Mouse (Mus musculus) forebrain, embryonic 12.5 days (tissue): ENCODE data around the gene Oaz1. TPM values are rescaled to one million over a fixed set of nuclear protein-coding genes. Genes with fewer than 3 reads are reported as not detected.

ENCODE experiments used
- ATAC-seq: fragments of 200-750 bp; cut with Nextera tagmentation; 2 replicates; pipeline ENCODE4 v1.8.0; 2017; ENCODE audit warnings: moderate TSS enrichment; ENCODE audit not compliant: low FRiP score
- H3K27ac ChIP-seq: fragments of 300-500 bp; sonication (generic); 2 replicates; pipeline ENCODE4 v1.5.1; 2016; ENCODE audit warnings: mild to moderate bottlenecking
- H3K27me3 ChIP-seq: fragments of 300-500 bp; sonication (generic); 2 replicates; pipeline ENCODE4 v1.6.1; 2016; ENCODE audit warnings: mild to moderate bottlenecking
- H3K36me3 ChIP-seq: fragments of 300-500 bp; sonication (generic); replicated peaks from 2 replicates; pipeline ENCODE4 v1.6.1; 2016; ENCODE audit warnings: mild to moderate bottlenecking
- H3K4me1 ChIP-seq: fragments of 300-500 bp; sonication (generic); 2 replicates; pipeline ENCODE4 v1.6.1; 2016
- H3K4me2 ChIP-seq: fragments of 300-500 bp; sonication (generic); 2 replicates; pipeline ENCODE4 v1.6.1; 2016; ENCODE audit warnings: mild to moderate bottlenecking, moderate library complexity
- H3K4me3 ChIP-seq: fragments of 300-500 bp; sonication (generic); replicated peaks from 2 replicates; pipeline ENCODE4 v1.5.1; 2016; ENCODE audit warnings: mild to moderate bottlenecking
- H3K9ac ChIP-seq: fragments of 300-500 bp; sonication (generic); 2 replicates; pipeline ENCODE4 v1.6.1; 2016; ENCODE audit warnings: mild to moderate bottlenecking
- H3K9me3 ChIP-seq: fragments of 300-500 bp; sonication (generic); 2 replicates; pipeline ENCODE4 v1.6.1; 2016
- WGBS: fragments of 180-500 bp; shearing (Covaris S2); methylation state at CpG from one replicate; pipeline ENCODE4 v1.1.7; 2016; 5-methylcytosine and 5-hydroxymethylcytosine counted together
- polyA plus RNA-seq: library from polyadenylated mRNA; unstranded; fragments of >200 nt; fragmentation: Nextera tagmentation; extraction: Ambion mirVana; gene quantifications from 2 replicates; pipeline ENCODE4 v1.2.1, GENCODE M21; 2016

Oaz1 gene
- polyA plus RNA-seq, 1 experiment from 2014 or later, result 1,490 TPM

DNA sequence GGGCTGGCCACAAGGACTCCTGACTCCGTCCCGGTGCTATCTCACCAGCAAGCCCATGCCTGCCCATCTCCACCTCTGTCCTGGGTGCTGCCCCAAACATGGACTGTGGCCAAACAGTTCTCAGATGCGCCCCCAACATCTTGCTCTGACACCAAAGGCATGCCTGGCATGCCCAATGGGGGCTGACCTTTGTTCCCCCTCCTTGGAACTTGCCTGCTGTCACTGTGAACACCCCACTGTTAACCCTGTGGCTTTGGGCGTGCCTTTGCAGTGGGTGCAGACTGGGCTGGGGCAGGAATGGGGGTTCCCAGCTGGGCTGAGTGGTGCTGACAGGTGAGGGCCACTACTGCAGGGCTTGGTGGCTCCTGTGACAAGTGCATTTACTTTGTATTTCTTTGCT is 32.7 kb upstream of the Oaz1 start:
- WGBS, result 94% methylated on average over 4 of the region's 4 CpGs
- H3K36me3 ChIP-seq, result peaks cover 75% of the 10 kb centered on the region
- H3K27ac ChIP-seq, result no peak overlapping the region
- H3K4me1 ChIP-seq, result peaks cover 16% of the 10 kb centered on the region
- H3K9me3 ChIP-seq, result no peaks in the 10 kb centered on the region
- no peak overlapping the region for H3K9ac ChIP-seq
- H3K4me2 ChIP-seq, result no peak overlapping the region
- H3K27me3 ChIP-seq, result no peaks in the 10 kb centered on the region
- no peak for ATAC-seq
- no peak overlapping the region for H3K4me3 ChIP-seq

DNA sequence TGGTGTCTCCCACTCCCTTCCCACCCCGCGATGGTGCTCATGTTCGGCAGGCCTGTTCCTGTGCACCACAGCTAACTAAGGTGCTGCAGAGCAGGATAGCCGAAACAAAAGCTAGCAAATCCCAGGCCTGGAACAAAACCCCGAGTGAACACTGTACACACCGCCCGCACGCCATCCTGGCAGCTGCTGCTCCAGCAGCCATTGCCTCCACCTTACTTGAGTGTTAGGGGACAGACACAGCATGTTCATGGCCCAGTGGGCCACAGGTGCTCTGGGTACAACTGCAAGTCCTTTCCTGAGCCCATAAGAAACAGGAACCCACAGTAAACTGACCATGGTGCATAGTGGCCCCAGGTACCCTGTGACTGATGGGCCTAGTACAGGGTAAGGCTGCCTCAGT is 31.7 kb upstream of the Oaz1 start:
- Histone ChIP-seq H3K9ac (peak overlapping the region; percentile 22; the same call in 1 of the 2 replicates), H3K27me3 (no peaks in the 10 kb centered on the region), H3K4me1 (peaks cover 23% of the 10 kb centered on the region), H3K4me3 (no peak overlapping the region), H3K9me3 (no peaks in the 10 kb centered on the region), H3K36me3 (peaks cover 66% of the 10 kb centered on the region), H3K27ac (no peak overlapping the region), H3K4me2 (no peak overlapping the region)
- ATAC-seq, result no peak
- 85% methylated on average over 8 of the region's 8 CpGs for WGBS

DNA sequence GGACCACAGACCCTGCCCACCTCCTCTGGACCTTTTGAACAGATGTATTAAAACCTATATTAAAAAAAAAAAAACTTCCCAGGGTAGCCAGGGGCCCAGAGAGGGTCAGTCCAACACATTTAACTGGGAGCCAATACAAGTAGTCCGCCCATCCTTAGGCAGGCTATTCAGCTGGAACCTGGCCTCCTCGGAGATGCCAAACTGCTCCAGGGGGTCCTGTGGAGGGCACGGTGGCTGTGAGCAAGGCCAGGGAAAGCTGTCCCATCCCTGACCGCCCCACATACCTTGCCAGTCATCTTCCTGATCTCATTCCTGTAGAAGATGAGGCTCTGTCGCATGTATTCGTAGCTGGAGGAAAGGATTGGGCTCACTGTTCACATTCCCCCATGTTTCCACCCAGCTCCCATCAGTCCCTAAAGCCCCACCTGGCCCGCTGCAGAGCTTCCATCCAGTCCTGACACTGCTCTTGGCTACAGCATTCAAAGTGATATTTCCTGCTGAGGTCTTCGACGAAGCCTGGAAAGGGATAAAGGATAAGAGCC is 30.1 kb upstream of the Oaz1 start:
- H3K4me3 ChIP-seq, result peak overlapping the region; percentile 96
- no peak overlapping the region for H3K27ac ChIP-seq
- H3K4me1 ChIP-seq, result peaks cover 33% of the 10 kb centered on the region
- WGBS, result 90% methylated on average over 9 of the region's 9 CpGs
- ATAC-seq, result no peak
- H3K27me3 ChIP-seq, result no peaks in the 10 kb centered on the region
- H3K36me3 ChIP-seq, result peaks cover 66% of the 10 kb centered on the region
- H3K4me2 ChIP-seq, result peak overlapping the region; percentile 89
- peak overlapping the region; percentile 98; the same call in 1 of the 2 replicates for H3K9ac ChIP-seq
- H3K9me3 ChIP-seq, result no peaks in the 10 kb centered on the region

DNA sequence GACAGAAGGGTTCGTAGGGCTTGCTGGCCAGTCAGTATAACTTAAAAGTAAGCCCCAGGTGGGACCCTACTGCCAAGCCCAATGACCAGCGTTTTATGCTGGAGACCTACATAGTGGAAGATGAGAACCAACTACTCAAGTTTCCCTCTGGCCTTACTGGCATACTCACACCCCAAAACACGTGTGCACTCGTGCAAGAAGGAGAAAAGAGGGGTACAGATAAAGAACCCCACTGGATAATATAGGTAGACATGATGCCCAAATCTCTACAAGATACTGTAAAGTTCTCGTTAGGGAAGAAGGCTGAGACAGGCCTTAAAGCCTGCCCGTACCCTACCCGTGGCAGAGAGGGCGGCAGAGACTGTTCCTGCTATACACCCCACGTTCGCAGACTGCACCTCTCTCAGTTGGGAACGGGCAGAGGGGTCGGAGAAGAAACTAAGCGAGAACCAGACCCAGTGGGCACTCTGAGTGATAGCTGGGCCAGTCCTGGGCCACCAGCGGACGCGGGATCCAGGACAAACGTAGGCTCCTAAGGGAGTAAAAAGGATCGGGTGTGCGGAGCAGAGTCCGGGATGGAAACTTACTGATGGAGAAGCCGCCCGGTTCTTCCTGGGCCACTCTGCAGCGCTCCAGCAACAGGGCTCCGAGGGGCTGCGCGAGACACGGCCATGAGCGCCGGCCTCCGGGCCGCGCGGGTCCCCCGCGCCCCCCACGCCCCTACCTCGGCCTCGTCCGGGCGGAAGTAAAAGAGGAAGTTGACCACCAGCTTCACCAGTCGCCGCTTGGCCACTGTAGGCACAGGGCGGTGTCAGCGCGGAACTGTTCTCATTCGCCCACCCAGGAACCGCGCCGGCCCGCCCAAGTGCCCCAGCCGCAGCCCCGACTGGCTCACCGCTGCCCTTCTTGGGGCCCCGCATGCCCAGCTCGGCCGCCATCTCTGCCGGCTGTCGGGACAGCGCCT is 29.0 kb upstream of the Oaz1 start:
- H3K36me3 ChIP-seq, result peaks cover 66% of the 10 kb centered on the region
- no peaks in the 10 kb centered on the region for H3K27me3 ChIP-seq
- H3K9ac ChIP-seq, result peak overlapping the region; percentile 98
- peak; percentile 73 for ATAC-seq
- peak overlapping the region; percentile 89 for H3K4me2 ChIP-seq
- peak overlapping the region; percentile 96 for H3K4me3 ChIP-seq
- 3% methylated on average over 59 of the region's 59 CpGs for WGBS
- H3K27ac ChIP-seq, result peak overlapping the region; percentile 97
- H3K4me1 ChIP-seq, result peaks cover 33% of the 10 kb centered on the region
- H3K9me3 ChIP-seq, result no peaks in the 10 kb centered on the region

DNA sequence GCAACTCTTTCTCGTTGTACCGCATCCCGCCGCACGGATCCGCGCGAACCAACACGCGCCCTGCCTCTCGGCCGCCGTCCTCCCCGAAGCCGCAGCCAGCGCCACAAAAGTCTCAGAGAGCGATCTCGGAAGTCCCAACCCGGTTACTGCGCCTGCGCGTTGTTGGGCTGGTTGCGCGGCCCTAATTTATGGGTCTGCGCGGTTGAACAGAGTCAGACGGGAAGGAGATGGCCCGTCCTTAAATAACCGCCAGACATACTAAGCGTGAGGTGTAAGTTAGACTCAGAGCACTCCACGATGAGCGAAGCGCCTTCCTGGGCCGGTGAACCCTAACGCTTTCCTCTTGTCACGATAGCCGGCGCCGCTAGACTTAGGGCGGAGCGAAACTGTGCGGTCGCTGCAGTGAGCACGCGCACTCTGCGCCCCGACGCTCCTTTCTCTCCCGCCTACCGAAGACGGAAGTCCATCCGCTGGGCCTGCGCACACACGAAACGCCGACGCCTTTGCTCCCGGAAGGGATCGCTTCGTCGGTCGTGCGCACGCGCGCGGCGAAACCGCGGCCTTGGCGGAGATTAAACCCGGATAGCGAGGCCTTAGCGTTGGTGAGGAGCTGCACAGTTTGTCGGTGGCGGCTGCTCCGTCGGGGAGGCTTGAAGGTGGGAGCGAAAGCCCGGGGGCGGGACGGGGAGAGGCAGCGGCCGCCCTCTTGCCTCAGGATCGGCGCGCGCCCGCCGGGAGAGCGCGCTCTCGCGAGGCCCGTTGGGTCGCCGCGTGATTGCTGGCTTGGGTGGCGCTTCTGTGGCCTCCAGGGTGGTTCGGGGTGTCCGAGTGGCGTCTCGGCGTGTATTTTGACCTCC is 28.1 kb upstream of the Oaz1 start, which contains the start of the genes Sf3a2 and Plekhj1:
Gene Sf3a2 (plus strand): TSS at position 49 of the 857 bp plus-strand sequence.
Gene Plekhj1 (minus strand): TSS at position 477 of the 857 bp plus-strand sequence.
- H3K9ac ChIP-seq, result peak within 1 kb of the TSS; percentile 98
- H3K36me3 ChIP-seq, result peaks cover 66% of the 10 kb centered on the region
- no peaks in the 10 kb centered on the region for H3K27me3 ChIP-seq
- H3K4me2 ChIP-seq, result peak within 1 kb of the TSS; percentile 89
- H3K4me1 ChIP-seq, result peaks cover 33% of the 10 kb centered on the region
- no peaks in the 10 kb centered on the region for H3K9me3 ChIP-seq
- peak within 1 kb of the TSS; percentile 96 for H3K4me3 ChIP-seq
- ATAC-seq, result peak; percentile 93
- H3K27ac ChIP-seq, result peak within 1 kb of the TSS; percentile 97
- under 1% methylated on average over 104 of the region's 104 CpGs for WGBS

DNA sequence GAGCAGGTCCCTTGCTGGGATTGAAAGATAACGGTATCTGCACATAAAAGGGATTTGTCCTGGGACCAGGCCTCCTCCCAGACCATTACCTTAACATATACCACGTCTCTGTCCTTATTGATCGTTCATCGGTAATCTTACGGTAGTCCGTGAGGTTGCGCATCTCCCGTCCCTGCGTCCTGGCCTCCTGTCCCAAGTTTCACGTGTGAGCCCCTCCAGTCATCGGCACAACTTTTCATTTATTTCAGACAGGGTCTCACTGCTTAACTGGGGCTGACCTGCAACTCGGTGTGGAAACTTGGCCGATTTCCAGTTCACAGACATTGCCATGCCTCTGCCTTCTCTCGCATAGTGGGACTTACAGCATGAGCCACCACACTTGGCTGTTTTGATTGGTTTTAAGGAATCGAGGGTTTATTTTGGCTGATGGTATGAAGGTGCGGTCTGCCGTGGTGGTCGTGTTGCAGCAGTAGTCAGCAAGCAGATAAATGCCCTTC is 27.3 kb upstream of the Oaz1 start:
- H3K4me2 ChIP-seq, result peak overlapping the region; percentile 89
- WGBS, result 2% methylated on average over 18 of the region's 18 CpGs
- H3K4me3 ChIP-seq, result peak overlapping the region; percentile 96
- H3K36me3 ChIP-seq, result peaks cover 66% of the 10 kb centered on the region
- no peak for ATAC-seq
- peak overlapping the region; percentile 97 for H3K27ac ChIP-seq
- no peaks in the 10 kb centered on the region for H3K27me3 ChIP-seq
- peaks cover 33% of the 10 kb centered on the region for H3K4me1 ChIP-seq
- H3K9ac ChIP-seq, result peak overlapping the region; percentile 98
- no peaks in the 10 kb centered on the region for H3K9me3 ChIP-seq

DNA sequence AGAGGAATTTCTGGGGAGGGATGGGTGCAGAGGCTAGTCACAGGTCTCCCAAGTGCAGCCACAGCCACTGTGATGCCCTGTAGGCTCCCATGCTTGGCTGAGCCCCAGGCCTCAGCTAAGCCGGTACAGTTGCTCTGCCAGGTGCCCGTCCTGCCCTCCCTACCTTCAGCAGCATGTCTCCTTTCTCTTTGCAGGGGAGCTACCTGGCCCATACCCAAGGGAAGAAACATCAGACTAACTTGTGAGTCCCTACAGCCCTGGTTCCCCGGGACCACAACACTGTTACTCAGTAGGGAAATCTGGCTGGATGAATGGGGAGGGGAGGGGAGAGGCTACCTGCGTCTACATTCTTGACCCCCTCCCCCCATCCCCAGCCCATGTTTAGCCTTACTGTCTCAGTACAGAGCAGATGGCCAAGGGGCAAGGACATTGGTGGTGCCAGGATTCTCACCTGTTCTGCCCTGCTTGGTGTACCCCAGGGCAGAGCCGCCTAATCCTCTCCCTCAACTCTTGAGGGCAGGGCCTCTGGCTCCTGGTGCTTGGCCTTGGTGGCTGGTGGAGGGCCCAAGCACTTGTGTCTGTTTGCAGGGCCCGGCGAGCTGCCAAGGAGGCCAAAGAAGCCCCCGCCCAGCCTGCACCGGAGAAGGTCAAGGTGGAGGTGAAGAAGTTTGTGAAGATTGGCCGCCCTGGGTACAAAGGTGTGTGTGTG is 24.1 kb upstream of the Oaz1 start:
- H3K4me3 ChIP-seq, result no peak overlapping the region
- H3K27me3 ChIP-seq, result peaks cover 18% of the 10 kb centered on the region
- ATAC-seq, result no peak
- WGBS, result 92% methylated on average over 10 of the region's 10 CpGs
- no peaks in the 10 kb centered on the region for H3K9me3 ChIP-seq
- H3K4me1 ChIP-seq, result peaks cover 37% of the 10 kb centered on the region
- no peak overlapping the region for H3K9ac ChIP-seq
- H3K36me3 ChIP-seq, result peaks cover 61% of the 10 kb centered on the region
- no peak overlapping the region for H3K4me2 ChIP-seq
- no peak overlapping the region for H3K27ac ChIP-seq

DNA sequence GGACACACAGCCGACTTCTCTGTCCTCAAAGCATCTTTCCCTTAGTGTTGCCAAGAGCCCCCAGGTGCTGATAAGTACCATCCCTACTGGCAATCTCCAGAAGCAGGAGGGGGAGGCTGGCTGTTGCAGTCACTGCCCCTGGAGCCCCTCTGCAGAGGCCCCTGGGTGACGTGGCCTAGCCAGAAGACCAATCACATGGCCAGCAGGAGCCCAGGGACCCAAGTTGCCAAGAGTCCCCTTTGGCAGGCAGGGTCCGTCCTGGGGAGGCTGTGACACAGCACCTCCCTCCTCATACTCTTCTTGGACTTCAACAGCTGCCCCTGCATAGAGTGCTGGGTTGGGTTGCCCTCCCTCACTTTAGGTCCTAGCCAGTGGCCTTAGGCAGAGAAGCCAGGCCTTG is 23.5 kb upstream of the Oaz1 start:
- Histone ChIP-seq H3K9me3 (no peaks in the 10 kb centered on the region), H3K4me3 (no peak overlapping the region), H3K36me3 (peaks cover 61% of the 10 kb centered on the region), H3K27ac (no peak overlapping the region), H3K9ac (no peak overlapping the region), H3K4me2 (no peak overlapping the region), H3K27me3 (peaks cover 24% of the 10 kb centered on the region), H3K4me1 (peaks cover 43% of the 10 kb centered on the region)
- 89% methylated on average over 3 of the region's 3 CpGs for WGBS
- ATAC-seq, result no peak

DNA sequence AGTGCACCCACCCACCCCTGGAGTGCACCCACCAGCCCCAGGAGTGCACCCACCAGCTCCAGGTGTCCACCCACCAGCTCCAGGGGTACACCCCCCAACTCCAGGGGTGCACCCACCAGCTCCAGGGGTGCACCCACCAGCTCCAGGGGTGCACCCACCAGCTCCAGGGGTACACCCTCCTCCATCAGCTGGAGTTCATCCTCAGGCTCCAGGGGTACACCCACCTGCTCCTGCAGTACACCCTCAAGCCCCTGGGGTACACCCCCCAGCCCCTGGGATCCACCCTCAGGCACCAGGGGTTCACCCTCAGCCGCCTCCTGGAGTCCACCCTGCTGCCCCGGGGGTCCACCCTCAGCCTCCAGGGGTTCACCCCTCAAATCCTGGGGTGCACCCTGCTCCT is 22.1 kb upstream of the Oaz1 start:
- Histone ChIP-seq H3K27ac (no peak overlapping the region), H3K36me3 (peaks cover 61% of the 10 kb centered on the region), H3K9me3 (no peaks in the 10 kb centered on the region), H3K4me3 (no peak overlapping the region), H3K27me3 (peaks cover 38% of the 10 kb centered on the region), H3K4me1 (peaks cover 54% of the 10 kb centered on the region), H3K4me2 (no peak overlapping the region), H3K9ac (no peak overlapping the region)
- ATAC-seq, result no peak
- WGBS, result 88% methylated on average over 2 of the region's 2 CpGs

DNA sequence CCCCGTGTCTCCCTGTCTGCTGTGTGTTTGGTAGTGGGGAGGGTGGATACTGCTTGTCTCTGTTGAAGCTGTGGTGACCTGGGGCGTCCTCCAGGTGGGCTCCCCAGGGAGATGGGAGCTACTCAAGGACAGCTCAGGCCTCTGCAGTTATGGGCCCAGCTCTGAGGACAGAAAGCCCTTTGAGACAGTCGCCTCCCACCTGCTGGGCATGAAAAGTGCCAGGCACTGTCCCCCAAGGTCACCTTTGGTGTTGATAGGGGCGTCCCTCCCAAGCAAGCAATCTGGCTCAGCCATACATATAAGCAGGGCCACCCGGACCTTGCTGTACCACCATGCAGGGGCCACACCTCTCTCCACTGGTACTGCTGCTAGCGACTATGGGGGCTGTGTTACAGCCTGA is 21.5 kb upstream of the Oaz1 start, which contains the start of gene Amh:
Gene Amh (plus strand): TSS at position 328 of the 400 bp plus-strand sequence.
- Histone ChIP-seq H3K9ac (peak within 1 kb of the TSS; percentile 13; the same call in 1 of the 2 replicates), H3K4me3 (no peak within 1 kb of the TSS), H3K27ac (no peak within 1 kb of the TSS), H3K4me2 (no peak within 1 kb of the TSS), H3K27me3 (peaks cover 43% of the 10 kb centered on the region), H3K9me3 (no peaks in the 10 kb centered on the region), H3K36me3 (peaks cover 61% of the 10 kb centered on the region), H3K4me1 (peaks cover 50% of the 10 kb centered on the region)
- 67% methylated on average over 6 of the region's 6 CpGs for whole genome bisulfite sequencing
- ATAC-seq, result no peak

DNA sequence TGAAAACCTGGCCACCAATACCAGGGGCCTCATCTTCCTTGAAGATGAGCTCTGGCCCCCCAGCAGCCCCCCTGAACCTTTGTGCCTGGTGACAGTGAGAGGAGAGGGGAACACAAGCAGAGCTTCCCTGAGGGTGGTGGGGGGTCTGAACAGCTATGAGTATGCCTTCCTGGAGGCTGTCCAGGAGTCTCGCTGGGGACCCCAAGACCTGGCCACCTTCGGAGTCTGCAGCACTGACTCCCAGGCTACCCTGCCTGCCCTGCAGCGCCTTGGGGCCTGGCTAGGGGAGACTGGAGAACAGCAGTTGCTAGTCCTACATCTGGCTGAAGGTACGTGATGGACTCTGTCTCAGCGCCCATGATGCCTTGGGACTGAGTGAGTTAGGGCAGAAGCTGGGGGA is 21.1 kb upstream of the Oaz1 start:
- Histone ChIP-seq H3K36me3 (peaks cover 57% of the 10 kb centered on the region), H3K9me3 (no peaks in the 10 kb centered on the region), H3K4me1 (peaks cover 50% of the 10 kb centered on the region), H3K4me3 (no peak overlapping the region), H3K27ac (no peak overlapping the region), H3K4me2 (no peak overlapping the region), H3K27me3 (peaks cover 47% of the 10 kb centered on the region), H3K9ac (no peak overlapping the region)
- ATAC-seq, result no peak
- WGBS, result 81% methylated on average over 5 of the region's 5 CpGs
